Mouse (Mus musculus): Measurements from ENCODE around the gene Sdk2.

Sdk2 gene

GRCm38 (mm10) chr11:113760476-113760875 lies 306.4 kb downstream of the Sdk2 start:
- DNase-seq = peak; percentile 46

- DNase-seq = no peak
These were observed 308.0 kb downstream of the Sdk2 start for GRCm38 (mm10) chr11:113758851-113759250.

GRCm38 (mm10) chr11:113756578-113756977 lies 310.3 kb downstream of the Sdk2 start:
- peak; percentile 59 for DNase-seq

GRCm38 (mm10) chr11:113755878-113756277 lies 311.0 kb downstream of the Sdk2 start:
- DNase-seq = no peak

- no peak for DNase-seq
These were observed 312.0 kb downstream of the Sdk2 start for GRCm38 (mm10) chr11:113754845-113755244.

- DNase-seq = no peak
These were observed 314.0 kb downstream of the Sdk2 start for GRCm38 (mm10) chr11:113752685-113753430.

- peak; percentile 18 for DNase-seq
These were observed 314.6 kb downstream of the Sdk2 start for GRCm38 (mm10) chr11:113752158-113752661.

GRCm38 (mm10) chr11:113751484-113752084 lies 315.3 kb downstream of the Sdk2 start, which contains the start of gene Cdc42ep4:
Cdc42ep4 (minus strand) TSS chr11:113751881.
- DNase-seq = peak; percentile 91

GRCm38 (mm10) chr11:113750571-113751483 lies 316.0 kb downstream of the Sdk2 start:
- peak; percentile 90 for DNase-seq

- peak; percentile 61 for DNase-seq
These were observed 317.0 kb downstream of the Sdk2 start for GRCm38 (mm10) chr11:113749749-113750351.

GRCm38 (mm10) chr11:113748797-113749521 lies 317.9 kb downstream of the Sdk2 start:
- DNase-seq = peak; percentile 90

GRCm38 (mm10) chr11:113747725-113748380 lies 319.0 kb downstream of the Sdk2 start:
- DNase-seq = no peak

- DNase-seq = peak; percentile 78
These were observed 319.8 kb downstream of the Sdk2 start for GRCm38 (mm10) chr11:113747056-113747455.

GRCm38 (mm10) chr11:113745961-113746360 lies 320.9 kb downstream of the Sdk2 start:
- DNase-seq = no peak

- no peak for DNase-seq
These were observed 323.8 kb downstream of the Sdk2 start for GRCm38 (mm10) chr11:113742998-113743397.

- peak; percentile 64 for DNase-seq
These were observed 326.7 kb downstream of the Sdk2 start for GRCm38 (mm10) chr11:113740100-113740499.

GRCm38 (mm10) chr11:113739213-113739612 lies 327.6 kb downstream of the Sdk2 start:
- peak; percentile 82 for DNase-seq

GRCm38 (mm10) chr11:113737912-113738311 lies 328.9 kb downstream of the Sdk2 start:
- peak; percentile 37 for DNase-seq

- peak; percentile 38 for DNase-seq
These were observed 329.3 kb downstream of the Sdk2 start for GRCm38 (mm10) chr11:113737553-113737854.

- peak; percentile 30 for DNase-seq
These were observed 329.8 kb downstream of the Sdk2 start for GRCm38 (mm10) chr11:113736848-113737552.

GRCm38 (mm10) chr11:113735151-113735550 lies 331.7 kb downstream of the Sdk2 start:
- DNase-seq = no peak

Data from lung, postnatal 10 days (tissue).